Mouse (Mus musculus) cerebellum, adult (tissue): ENCODE measurements at regions not wholly inside any gene's neighbourhood (a gene's known extent, or its start where the extent isn't known, plus 50 kb on each side); places are given as distances from the start of the nearest gene placed in this dataset.

Source experiments
- ATAC-seq: cut with Nextera tagmentation; 2 replicates; pipeline ENCODE4 v1.9.2; 2017; ENCODE audit warnings: mild to moderate bottlenecking, moderate library complexity, mixed read lengths; ENCODE audit not compliant: insufficient number of reproducible peaks, low FRiP score, low TSS enrichment

- ATAC-seq, result no peak
These were observed 56.9 kb downstream of the Dmrt2 start for GRCm38 (mm10) chr19:25729103-25729502.

GRCm38 (mm10) chr19:25729633-25730032 lies 57.4 kb downstream of the Dmrt2 start:
- no peak for ATAC-seq

- ATAC-seq, result no peak
These were observed 106.2 kb downstream of the Dmrt2 start for GRCm38 (mm10) chr19:25778455-25778854.

DNA sequence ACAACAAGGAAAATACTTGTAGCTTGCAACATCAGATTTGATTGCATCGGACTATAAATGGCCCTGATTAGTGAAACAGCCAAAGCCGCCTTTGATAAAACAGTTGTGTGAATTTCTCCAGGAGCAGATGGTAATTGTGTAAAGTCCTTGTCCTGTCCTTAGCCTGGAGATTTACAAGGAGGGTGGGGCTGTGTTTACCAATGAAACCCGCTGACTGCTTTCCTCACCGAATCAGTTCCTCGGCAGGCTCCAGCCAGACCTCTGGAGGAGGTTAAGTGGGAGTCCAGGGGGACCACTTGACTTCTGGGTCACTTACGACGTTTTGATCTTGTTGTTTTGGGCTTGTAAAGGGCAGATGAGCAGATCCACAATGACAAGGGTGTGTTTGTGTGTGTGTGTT lies 107.1 kb downstream of the Dmrt2 start:
- ATAC-seq, result no peak

- no peak for ATAC-seq
These were observed 109.1 kb downstream of the Dmrt2 start for GRCm38 (mm10) chr19:25781314-25781713.

DNA sequence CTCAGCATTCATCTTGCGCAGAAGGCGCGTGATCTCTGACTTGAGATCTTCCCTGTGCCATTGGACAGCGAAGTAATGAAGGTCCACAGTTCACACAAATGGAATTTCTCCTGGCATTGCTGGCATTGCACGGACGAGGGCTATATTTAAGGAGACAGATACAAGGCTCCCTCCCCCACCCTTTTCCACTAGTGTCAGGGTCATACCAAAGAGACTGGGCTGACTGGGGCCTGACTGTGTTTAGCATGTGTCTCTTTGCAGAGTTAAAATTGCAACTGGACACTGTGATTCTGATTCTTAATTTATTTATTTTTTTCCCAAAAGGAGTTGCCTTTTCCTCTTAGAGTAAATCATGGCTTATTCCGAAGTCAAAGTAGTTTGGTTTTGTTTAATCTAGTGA lies 130.5 kb downstream of the Dmrt2 start:
- ATAC-seq, result no peak

DNA sequence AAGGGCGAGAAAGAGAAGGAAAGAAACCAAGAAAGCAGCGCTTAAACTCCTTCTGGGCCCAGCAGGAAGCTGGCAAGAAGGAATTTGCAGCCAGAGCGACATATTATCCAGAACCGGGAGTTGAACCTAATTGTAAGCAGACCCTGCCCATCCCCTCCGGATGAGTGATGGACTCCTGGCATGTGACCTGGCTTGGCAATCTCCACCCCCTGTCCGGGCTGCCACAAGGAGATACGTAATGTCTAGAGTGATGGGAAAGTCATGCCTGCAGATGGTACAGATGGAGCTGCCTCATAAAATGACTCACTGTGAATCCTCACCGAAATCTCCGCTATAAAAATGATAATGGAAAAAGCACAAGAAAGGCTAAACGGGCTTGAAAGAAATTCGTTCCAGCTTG lies 133.1 kb downstream of the Dmrt2 start:
- ATAC-seq, result no peak

- no peak for ATAC-seq
These were observed 141.4 kb downstream of the Dmrt2 start for GRCm38 (mm10) chr19:25813651-25814050.

DNA sequence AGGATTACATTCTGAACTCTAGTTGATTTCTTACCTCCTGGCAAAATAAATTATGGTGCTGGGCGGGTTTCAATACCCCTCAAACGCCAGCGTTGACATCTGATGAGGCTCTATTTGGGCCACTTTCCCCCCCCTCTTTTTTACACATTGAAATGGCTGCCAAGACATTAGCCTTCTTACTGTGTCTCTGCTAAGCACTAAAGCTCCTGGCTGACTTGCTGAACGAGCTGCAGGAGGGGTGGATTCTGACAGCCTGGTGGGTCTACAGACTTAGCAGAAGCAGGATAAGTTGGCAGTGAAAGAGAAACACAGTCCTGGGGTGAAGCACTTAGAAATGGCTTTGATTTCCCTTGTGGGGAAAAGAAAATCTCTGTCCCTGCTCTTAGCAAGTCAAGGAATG lies 172.9 kb downstream of the Dmrt2 start:
- ATAC-seq, result no peak

DNA sequence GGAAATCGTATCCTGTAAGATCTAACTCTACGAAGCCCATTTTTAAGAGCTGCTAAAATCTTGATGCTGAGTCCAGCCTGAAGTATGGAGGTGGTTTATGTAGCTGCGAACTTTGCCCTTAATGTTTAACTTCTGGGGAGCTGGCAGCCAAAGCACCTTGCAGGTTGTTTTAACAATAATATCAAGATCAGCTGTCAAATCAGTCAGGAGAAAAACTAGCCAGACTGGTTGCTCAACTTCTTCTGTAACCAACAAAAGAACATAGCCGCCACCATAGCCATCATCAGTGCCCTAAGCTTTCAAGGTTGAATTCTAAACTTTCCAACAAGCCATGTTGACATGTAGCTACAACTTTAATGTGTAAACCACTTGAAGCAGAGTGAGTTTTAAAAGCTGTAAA lies 184.1 kb downstream of the Dmrt2 start:
- no peak for ATAC-seq

- no peak for ATAC-seq
These were observed 191.1 kb downstream of the Dmrt2 start for GRCm38 (mm10) chr19:25863312-25863711.

- no peak for ATAC-seq
These were observed 234.5 kb downstream of the Dmrt2 start for GRCm38 (mm10) chr19:25906721-25907120.

- ATAC-seq, result no peak
These were observed 249.8 kb downstream of the Dmrt2 start for GRCm38 (mm10) chr19:25922052-25922451.

DNA sequence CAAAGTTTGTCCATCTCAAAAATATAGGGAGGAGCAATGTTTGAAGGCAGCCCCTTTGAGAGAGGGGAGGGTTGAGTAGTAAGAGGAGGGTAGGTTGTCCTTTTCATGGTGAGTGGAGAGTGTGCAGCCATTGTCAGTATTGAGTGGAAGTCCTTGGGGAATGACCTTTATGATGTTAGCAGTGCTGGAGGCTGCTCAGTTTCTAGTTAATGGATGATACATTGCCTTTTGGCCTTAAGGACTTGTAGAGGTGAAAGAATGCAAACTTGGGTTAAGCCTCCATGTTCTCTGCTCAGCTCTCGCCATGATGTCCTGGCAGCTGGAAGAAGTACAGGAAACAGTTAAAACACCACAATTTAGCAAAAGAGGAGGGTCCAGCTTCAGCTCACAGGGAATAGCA lies 250.6 kb downstream of the Dmrt2 start:
- no peak for ATAC-seq

DNA sequence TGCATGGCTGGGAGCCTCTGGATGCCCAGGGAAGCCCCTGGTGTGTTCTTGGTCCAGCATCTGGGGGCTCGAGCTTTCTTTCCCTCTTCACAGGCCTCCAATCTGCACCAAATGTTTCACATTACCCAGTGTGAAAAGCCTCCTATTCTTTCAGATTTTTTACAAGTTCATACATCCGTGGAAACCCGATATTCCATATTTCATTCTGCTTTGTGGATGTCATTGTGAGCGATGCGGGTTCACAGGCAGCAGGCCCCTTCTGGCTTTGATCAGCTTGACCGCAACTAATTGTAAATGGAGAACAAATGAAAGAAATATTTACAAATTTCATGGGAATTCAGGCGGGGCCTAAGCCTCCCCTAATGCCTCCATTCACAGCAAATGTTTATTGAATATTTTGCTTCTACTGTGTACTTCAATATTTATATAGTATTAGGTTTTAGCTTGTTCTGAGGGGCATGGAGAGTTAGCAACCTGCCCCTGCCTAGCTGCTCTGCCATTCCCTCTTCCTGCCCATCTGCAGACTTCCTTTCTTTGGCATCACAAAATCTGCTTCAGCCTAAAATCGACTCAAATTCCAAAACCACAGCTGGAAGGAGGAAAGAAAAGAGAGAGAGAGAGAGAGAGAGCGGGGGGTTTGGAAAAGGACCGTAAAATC lies 251.6 kb downstream of the Dmrt2 start:
- ATAC-seq, result no peak

DNA sequence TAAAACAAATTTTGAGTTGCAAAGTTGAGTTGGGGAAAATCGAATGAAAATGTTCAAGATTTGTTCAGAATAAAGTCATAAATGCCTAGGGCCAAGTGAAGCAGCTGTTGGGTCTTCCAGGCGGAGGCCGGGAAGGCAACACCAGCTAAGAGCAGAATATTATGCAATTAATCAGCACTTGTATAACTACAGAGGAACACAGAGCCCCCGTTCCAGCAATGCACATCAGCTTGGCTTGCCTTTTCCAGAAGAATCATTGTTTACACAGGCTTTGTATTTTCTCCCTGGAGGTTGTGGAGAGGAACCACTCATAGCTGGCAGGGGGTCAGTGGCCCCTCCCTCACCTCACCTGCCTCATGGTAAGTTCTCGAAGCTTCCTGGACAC lies 252.2 kb downstream of the Dmrt2 start:
- no peak for ATAC-seq

DNA sequence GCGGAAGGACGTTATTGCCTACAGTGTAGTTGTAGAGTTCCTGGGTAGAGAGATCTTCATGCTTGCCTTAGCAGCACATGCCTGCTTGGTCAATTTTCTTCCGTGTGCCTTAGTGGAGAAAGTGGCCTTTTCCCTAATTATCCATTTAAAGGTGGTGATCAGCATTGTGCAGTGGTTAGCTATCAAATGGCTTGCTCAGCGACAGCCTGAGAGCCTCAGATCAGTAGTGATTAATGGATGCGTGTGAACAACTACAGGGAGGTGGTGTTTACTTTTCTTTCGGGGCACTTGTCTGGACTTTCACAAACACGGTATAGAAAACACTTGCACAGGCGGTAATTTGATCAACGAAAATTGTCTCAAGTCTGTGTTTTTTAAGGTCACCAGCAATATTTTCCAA lies 255.0 kb downstream of the Dmrt2 start:
- no peak for ATAC-seq

- ATAC-seq, result no peak
These were observed 265.1 kb downstream of the Dmrt2 start for GRCm38 (mm10) chr19:25937343-25937742.

DNA sequence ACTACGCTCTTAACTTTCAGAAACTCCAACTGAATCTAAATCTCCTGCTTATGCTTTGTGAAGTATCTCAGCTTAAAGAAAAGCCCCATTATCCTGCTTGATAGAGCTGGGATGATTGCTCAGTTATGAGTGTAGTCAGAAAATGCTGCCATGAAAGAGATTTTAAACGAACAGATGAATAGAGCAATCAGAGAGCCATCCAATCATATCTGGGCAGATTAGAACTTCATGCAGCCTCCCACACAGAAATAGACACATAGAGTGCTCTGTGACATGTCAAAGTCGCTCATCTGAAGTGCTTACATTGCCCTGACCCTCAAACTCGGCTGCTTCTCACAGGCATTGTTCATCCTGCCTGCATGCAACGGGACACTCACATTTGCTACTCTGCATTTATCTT lies 299.0 kb downstream of the Dmrt2 start:
- ATAC-seq, result no peak

GRCm38 (mm10) chr19:25975202-25975601 lies 303.0 kb downstream of the Dmrt2 start:
- peak; percentile 73; the same call in 1 of the 2 replicates for ATAC-seq

DNA sequence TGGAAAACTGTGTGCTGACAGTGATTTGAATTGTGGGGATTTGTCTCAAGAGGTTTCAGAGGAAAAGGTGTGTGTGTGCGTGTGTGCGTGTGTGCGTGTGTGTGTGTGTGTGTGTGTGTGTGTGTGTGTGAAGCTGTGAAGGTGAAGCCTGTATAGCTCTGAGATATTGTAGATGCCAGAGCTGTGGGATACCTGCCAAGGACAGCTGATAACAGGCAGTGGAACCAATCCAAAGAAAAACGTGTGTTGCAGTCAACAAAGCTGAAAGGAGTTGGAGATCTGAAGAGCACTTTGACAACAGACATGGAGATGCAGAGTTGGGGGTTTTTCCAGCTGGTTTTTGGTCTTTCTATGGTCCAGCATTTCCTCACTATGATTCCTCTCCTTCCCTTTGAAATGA lies 308.1 kb downstream of the Dmrt2 start:
- ATAC-seq, result no peak

- no peak for ATAC-seq
These were observed 342.5 kb downstream of the Dmrt2 start for GRCm38 (mm10) chr19:26014620-26015180.

DNA sequence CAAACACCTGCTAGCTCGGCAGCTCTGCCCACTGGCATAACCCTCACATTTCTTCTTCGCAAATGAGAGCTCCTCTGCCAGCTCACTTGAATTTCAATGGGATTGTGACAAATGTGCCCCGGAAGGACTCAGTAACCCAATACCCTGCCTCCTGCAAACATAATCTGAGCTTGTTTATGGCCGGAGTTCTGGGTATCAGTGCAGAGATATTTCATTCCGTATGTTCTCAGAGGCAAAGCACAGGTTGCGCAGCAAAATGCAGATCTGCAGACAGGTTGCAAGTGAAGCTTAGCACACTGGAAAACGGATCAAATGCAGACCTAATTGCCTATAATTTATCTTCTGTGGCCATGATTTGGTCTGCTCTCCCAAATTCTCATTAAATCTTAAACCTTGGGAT lies 348.9 kb downstream of the Dmrt2 start:
- no peak for ATAC-seq
